In genomic region chr10:126182386-126182785, GRCm38 (mm10) we compare ENCODE assay signal across 26 mouse cellular contexts.
DNase-seq lines count a peak whose midpoint lies in the region; ATAC-seq and TF ChIP-seq lines count a peak whose summit lies in the region.
"Had no signal": no experiment of that assay in that cellular context is flagged by ENCODE, and none has a peak within 500 bp of the region (broad histone marks: within the 10 kb centered on the region; RNA-seq: fewer than 3 reads in every experiment).

No protein-coding gene starts in this region.

- no peak for TF ChIP-seq CTCF in forebrain, postnatal 0 days (IDR thresholded peaks at IDR 0.05; ENCODE audit: low read depth)

- H3K9ac ChIP-seq in forebrain, postnatal 0 days, result no peak overlapping the region
- H3K9ac ChIP-seq in midbrain, embryonic 11.5 days (ENCODE audit: low read length), result no peak overlapping the region
- H3K9ac ChIP-seq in midbrain, embryonic 15.5 days, result no peak overlapping the region
- H3K9ac ChIP-seq: embryonic facial prominence, embryonic 13.5 days; embryonic facial prominence, embryonic 15.5 days; forebrain, embryonic 13.5 days; forebrain, embryonic 15.5 days had no signal

- H3K4me2 ChIP-seq in forebrain, postnatal 0 days (ENCODE audit: low read depth), result no peak overlapping the region
- no peak overlapping the region for H3K4me2 ChIP-seq in midbrain, embryonic 11.5 days
- H3K4me2 ChIP-seq in midbrain, embryonic 15.5 days, result no peak overlapping the region
- H3K4me2 ChIP-seq: embryonic facial prominence, embryonic 13.5 days; embryonic facial prominence, embryonic 15.5 days; forebrain, embryonic 13.5 days; forebrain, embryonic 15.5 days had no signal

- no peak for ATAC-seq in forebrain, postnatal 0 days
- ATAC-seq in midbrain, embryonic 11.5 days (ENCODE audit: low FRiP score), result no peak
- ATAC-seq in midbrain, embryonic 15.5 days (replicated peaks), result no peak
- ATAC-seq: activated CD4-positive, CD25-positive, alpha-beta regulatory T cell, adult 4 months; CD4-positive, CD25-positive, alpha-beta regulatory T cell, adult 4 months; forebrain, embryonic 13.5 days; forebrain, embryonic 15.5 days; Patski had no signal

- DNase-seq in forebrain, embryonic 10.5 days (ENCODE audit: extremely low spot score, low spot score), result peak; percentile 0
- no peak for DNase-seq in forebrain, postnatal 0 days
- DNase-seq in midbrain, embryonic 11.5 days (ENCODE audit: low spot score, missing footprints), result peak; percentile 41
- peak; percentile 50 for DNase-seq in R1 (ENCODE audit: low read depth, low spot score)
- no peak for DNase-seq in embryo, embryonic 11 days
- DNase-seq in spleen, postnatal 4 days (ENCODE audit: low spot score in 2 of 2), result no peak
- DNase-seq: adrenal gland, adult 8-10 months; adrenal gland, postnatal 14 days; adrenal gland, postnatal 36 days; B cell, adult 2 months; cerebellum, adult 11-12 months; cerebellum, adult 2 months; cerebellum, adult 9-10 months; cerebellum, postnatal 10 days; cerebellum, postnatal 25 days had no signal

- H3K27ac ChIP-seq in forebrain, embryonic 10.5 days, result no peak overlapping the region
- H3K27ac ChIP-seq in forebrain, postnatal 0 days (ENCODE audit: low read depth, low read length), result no peak overlapping the region
- H3K27ac ChIP-seq in midbrain, embryonic 11.5 days (ENCODE audit: low read depth, low read length), result no peak overlapping the region
- no peak overlapping the region for H3K27ac ChIP-seq in midbrain, embryonic 15.5 days
- H3K27ac ChIP-seq: embryonic facial prominence, embryonic 13.5 days; embryonic facial prominence, embryonic 15.5 days; forebrain, embryonic 13.5 days; forebrain, embryonic 15.5 days had no signal

- no peaks in the 10 kb centered on the region; the same call in 1 of the 2 replicates for H3K9me3 ChIP-seq in forebrain, embryonic 10.5 days
- 0 out of 2 replicates have a peak, but pooled peaks cover 5% of the 10 kb centered on the region for H3K9me3 ChIP-seq in forebrain, postnatal 0 days (ENCODE audit: low read length)
- no peaks in the 10 kb centered on the region for H3K9me3 ChIP-seq in midbrain, embryonic 11.5 days (ENCODE audit: control insufficient read depth, low read length)
- H3K9me3 ChIP-seq in midbrain, embryonic 15.5 days, result no peaks in the 10 kb centered on the region
- H3K9me3 ChIP-seq: embryonic facial prominence, embryonic 15.5 days; forebrain, embryonic 15.5 days had no signal

- WGBS in forebrain, embryonic 10.5 days, result 93% methylated on average over 2 of the region's 2 CpGs
- WGBS in forebrain, postnatal 0 days, result 88% methylated on average over 2 of the region's 2 CpGs
- 87% methylated on average over 2 of the region's 2 CpGs for WGBS in midbrain, embryonic 11.5 days
- WGBS in midbrain, embryonic 15.5 days, result 79% methylated on average over 2 of the region's 2 CpGs

- no peak overlapping the region for H3K4me3 ChIP-seq in forebrain, embryonic 10.5 days
- no peak overlapping the region for H3K4me3 ChIP-seq in forebrain, postnatal 0 days (ENCODE audit: low read depth, low read length)
- no peak overlapping the region for H3K4me3 ChIP-seq in midbrain, embryonic 11.5 days (ENCODE audit: low read depth, low read length)
- H3K4me3 ChIP-seq in midbrain, embryonic 15.5 days, result no peak overlapping the region
- H3K4me3 ChIP-seq: embryonic facial prominence, embryonic 13.5 days; embryonic facial prominence, embryonic 15.5 days; erythroblast, embryonic 14.5 days; forebrain, embryonic 13.5 days; forebrain, embryonic 15.5 days had no signal

- no peaks in the 10 kb centered on the region for H3K4me1 ChIP-seq in forebrain, embryonic 10.5 days
- H3K4me1 ChIP-seq in forebrain, postnatal 0 days (ENCODE audit: insufficient read depth), result no peaks in the 10 kb centered on the region
- no peaks in the 10 kb centered on the region for H3K4me1 ChIP-seq in midbrain, embryonic 11.5 days (ENCODE audit: control insufficient read depth, insufficient read depth, low read length)
- H3K4me1 ChIP-seq in midbrain, embryonic 15.5 days, result no peaks in the 10 kb centered on the region
- H3K4me1 ChIP-seq: embryonic facial prominence, embryonic 13.5 days; embryonic facial prominence, embryonic 15.5 days; forebrain, embryonic 13.5 days; forebrain, embryonic 15.5 days had no signal

- no peaks in the 10 kb centered on the region for H3K36me3 ChIP-seq in forebrain, embryonic 10.5 days (replicated peaks)
- no peaks in the 10 kb centered on the region for H3K36me3 ChIP-seq in forebrain, postnatal 0 days (ENCODE audit: insufficient read depth)
- H3K36me3 ChIP-seq in midbrain, embryonic 11.5 days (ENCODE audit: control insufficient read depth, insufficient read depth, low read length), result no peaks in the 10 kb centered on the region
- no peaks in the 10 kb centered on the region for H3K36me3 ChIP-seq in midbrain, embryonic 15.5 days (replicated peaks)
- H3K36me3 ChIP-seq: embryonic facial prominence, embryonic 13.5 days; embryonic facial prominence, embryonic 15.5 days; forebrain, embryonic 15.5 days; G1E had no signal

- H3K27me3 ChIP-seq in forebrain, embryonic 10.5 days (ENCODE audit: poor library complexity, severe bottlenecking), result no peaks in the 10 kb centered on the region
- H3K27me3 ChIP-seq in forebrain, postnatal 0 days (ENCODE audit: insufficient read depth, low read length), result no peaks in the 10 kb centered on the region
- H3K27me3 ChIP-seq in midbrain, embryonic 11.5 days (ENCODE audit: control insufficient read depth, insufficient read depth, low read length), result no peaks in the 10 kb centered on the region
- H3K27me3 ChIP-seq in midbrain, embryonic 15.5 days (replicated peaks), result no peaks in the 10 kb centered on the region
- H3K27me3 ChIP-seq: CH12.LX; embryonic facial prominence, embryonic 13.5 days; embryonic facial prominence, embryonic 15.5 days; forebrain, embryonic 13.5 days; forebrain, embryonic 15.5 days had no signal

Comparison
In these comparisons a context has a peak if more than half of its experiments do, and no peak if none do; other contexts are left out.
1. DNase-seq: peak in forebrain, embryonic 10.5 days (single experiment), midbrain, embryonic 11.5 days (single experiment) and R1 (single experiment); none in forebrain, postnatal 0 days (single experiment), embryo, embryonic 11 days (single experiment) and spleen, postnatal 4 days (0 of 2).